Mouse (Mus musculus) embryonic facial prominence, embryonic 10.5 days (tissue): ENCODE results near the gene Ptpn4. TPM values are rescaled to one million over a fixed set of nuclear protein-coding genes. Genes with fewer than 3 reads are reported as not detected.

ENCODE experiments used
- DNase-seq: peaks from one replicate; pipeline ENCODE4 v3.0.0-alpha.2; 2017; ENCODE audit warnings: low spot score
- H3K27ac ChIP-seq: fragments of 300-500 bp; sonication (generic); replicated peaks from 2 replicates; pipeline ENCODE4 v1.5.1; 2016; ENCODE audit warnings: mild to moderate bottlenecking
- H3K27me3 ChIP-seq: fragments of 300-500 bp; sonication (generic); replicated peaks from 2 replicates; pipeline ENCODE4 v1.6.1; 2016; ENCODE audit warnings: low read depth, mild to moderate bottlenecking; ENCODE audit not compliant: poor library complexity, severe bottlenecking
- H3K36me3 ChIP-seq: fragments of 300-500 bp; sonication (generic); replicated peaks from 2 replicates; pipeline ENCODE4 v1.6.1; 2016; ENCODE audit warnings: mild to moderate bottlenecking, moderate library complexity
- H3K4me1 ChIP-seq: fragments of 300-500 bp; sonication (generic); 2 replicates; pipeline ENCODE4 v1.6.1; 2016
- H3K4me3 ChIP-seq: fragments of 300-500 bp; sonication (generic); 2 replicates; pipeline ENCODE4 v1.5.1; 2016; ENCODE audit warnings: mild to moderate bottlenecking, moderate library complexity
- H3K9me3 ChIP-seq: fragments of 300-500 bp; sonication (generic); 2 replicates; pipeline ENCODE4 v1.6.1; 2016; ENCODE audit warnings: mild to moderate bottlenecking
- WGBS: fragments of 180-500 bp; shearing (Covaris S2); methylation state at CpG from one replicate; pipeline ENCODE4 v1.1.7; 2016; 5-methylcytosine and 5-hydroxymethylcytosine counted together
- polyA plus RNA-seq: library from polyadenylated mRNA; unstranded; fragments of >200 nt; fragmentation: Nextera tagmentation; extraction: Ambion mirVana; gene quantifications from 2 replicates; pipeline ENCODE4 v1.2.1, GENCODE M21; 2016

Ptpn4 gene
- polyA plus RNA-seq, 1 experiment from 2014 or later = 5.4 TPM

GRCm38 (mm10) chr1:119849146-119849935, 11.9 kb upstream of the Ptpn4 start:
- 93% methylated on average over 12 of the region's 12 CpGs for WGBS
- no peaks in the 10 kb centered on the region for H3K9me3 ChIP-seq
- H3K27me3 ChIP-seq = no peaks in the 10 kb centered on the region
- no peaks in the 10 kb centered on the region for H3K36me3 ChIP-seq
- H3K27ac ChIP-seq = no peak overlapping the region
- no peak overlapping the region for H3K4me3 ChIP-seq
- H3K4me1 ChIP-seq = no peaks in the 10 kb centered on the region
- no peak for DNase-seq

GRCm38 (mm10) chr1:119845321-119845720, 7.9 kb upstream of the Ptpn4 start:
- H3K36me3 ChIP-seq = no peaks in the 10 kb centered on the region
- no peak for DNase-seq
- H3K27ac ChIP-seq = no peak overlapping the region
- H3K4me3 ChIP-seq = no peak overlapping the region
- H3K4me1 ChIP-seq = no peaks in the 10 kb centered on the region
- no peaks in the 10 kb centered on the region for H3K27me3 ChIP-seq
- no peaks in the 10 kb centered on the region for H3K9me3 ChIP-seq
- WGBS = 69% methylated on average over 4 of the region's 4 CpGs

DNA sequence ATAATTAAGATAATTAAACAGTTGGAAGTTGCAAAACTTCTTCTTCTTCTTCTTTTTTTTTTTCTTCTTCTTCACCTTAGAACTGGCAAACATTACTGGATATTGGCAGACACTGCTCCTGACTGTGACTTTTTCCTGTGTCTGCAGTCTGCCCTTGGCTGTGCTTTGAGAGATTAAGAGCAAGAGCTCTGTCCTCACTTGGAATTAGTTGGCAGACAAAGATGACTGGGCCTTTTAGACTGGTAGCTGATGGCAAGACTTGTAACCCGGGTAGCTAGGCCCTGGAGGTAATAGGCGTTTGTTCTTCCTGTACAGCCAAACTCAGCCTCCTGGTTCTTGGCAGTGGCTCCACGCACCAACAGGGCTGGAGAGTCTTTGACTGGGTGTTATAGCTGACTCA, 5.7 kb upstream of the Ptpn4 start:
- 86% methylated on average over 3 of the region's 3 CpGs for WGBS
- no peaks in the 10 kb centered on the region for H3K27me3 ChIP-seq
- DNase-seq = no peak
- H3K36me3 ChIP-seq = no peaks in the 10 kb centered on the region
- no peaks in the 10 kb centered on the region for H3K9me3 ChIP-seq
- H3K4me1 ChIP-seq = no peaks in the 10 kb centered on the region
- no peak overlapping the region for H3K4me3 ChIP-seq
- no peak overlapping the region for H3K27ac ChIP-seq

DNA sequence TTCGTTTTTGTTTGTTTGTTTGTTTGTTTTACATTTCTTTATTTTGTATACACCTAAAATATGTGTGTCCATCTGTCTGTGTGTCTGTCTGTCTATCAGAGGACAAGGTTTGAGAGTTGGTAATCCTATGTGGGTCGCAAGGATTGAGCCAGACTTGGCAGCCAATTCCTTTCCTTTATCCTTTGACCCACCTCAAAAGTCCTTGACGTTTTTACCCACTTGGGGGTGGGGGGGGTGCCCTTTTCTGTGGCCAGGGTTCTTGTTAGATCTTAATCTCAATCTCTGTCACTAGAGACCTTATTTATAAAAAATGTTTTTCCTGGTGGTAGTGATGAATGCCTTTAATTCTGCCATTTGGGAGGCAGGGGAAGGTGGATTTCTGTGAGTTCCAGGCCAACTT, 828 bp upstream of the Ptpn4 start:
- H3K36me3 ChIP-seq = no peaks in the 10 kb centered on the region
- WGBS = 37% methylated on average over 3 of the region's 3 CpGs
- H3K27me3 ChIP-seq = no peaks in the 10 kb centered on the region
- H3K4me3 ChIP-seq = no peak overlapping the region; the same call in 1 of the 2 replicates
- H3K4me1 ChIP-seq = peaks cover 21% of the 10 kb centered on the region
- H3K9me3 ChIP-seq = no peaks in the 10 kb centered on the region
- H3K27ac ChIP-seq = no peak overlapping the region
- DNase-seq = no peak

- peak overlapping the region; percentile 97 for H3K27ac ChIP-seq
- H3K4me1 ChIP-seq = peaks cover 21% of the 10 kb centered on the region
- WGBS = under 1% methylated on average over 31 of the region's 31 CpGs
- H3K27me3 ChIP-seq = no peaks in the 10 kb centered on the region
- no peaks in the 10 kb centered on the region for H3K36me3 ChIP-seq
- no peaks in the 10 kb centered on the region for H3K9me3 ChIP-seq
- peak; percentile 71 for DNase-seq
- H3K4me3 ChIP-seq = peak overlapping the region; percentile 93
Measured at GRCm38 (mm10) chr1:119836479-119837015, 866 bp downstream of the Ptpn4 start.

- no peak for DNase-seq
- peak overlapping the region; percentile 93 for H3K4me3 ChIP-seq
- no peaks in the 10 kb centered on the region for H3K9me3 ChIP-seq
- no peaks in the 10 kb centered on the region for H3K27me3 ChIP-seq
- peaks cover 21% of the 10 kb centered on the region for H3K4me1 ChIP-seq
- no peaks in the 10 kb centered on the region for H3K36me3 ChIP-seq
- peak overlapping the region; percentile 35; the same call in 1 of the 2 replicates for H3K27ac ChIP-seq
- 23% methylated on average over 9 of the region's 9 CpGs for WGBS
Measured at GRCm38 (mm10) chr1:119835726-119836478, 1.5 kb downstream of the Ptpn4 start.

GRCm38 (mm10) chr1:119828160-119828559, 9.3 kb downstream of the Ptpn4 start:
- Histone ChIP-seq H3K27me3 (no peaks in the 10 kb centered on the region), H3K4me3 (no peak overlapping the region), H3K4me1 (no peaks in the 10 kb centered on the region), H3K36me3 (no peaks in the 10 kb centered on the region), H3K9me3 (no peaks in the 10 kb centered on the region), H3K27ac (no peak overlapping the region)
- DNase-seq = no peak
- WGBS = 93% methylated on average over 1 of the region's 1 CpGs

- Histone ChIP-seq H3K27ac (no peak overlapping the region), H3K27me3 (no peaks in the 10 kb centered on the region), H3K4me3 (no peak overlapping the region), H3K4me1 (no peaks in the 10 kb centered on the region), H3K36me3 (peaks cover 6% of the 10 kb centered on the region; the same call in 1 of the 2 replicates), H3K9me3 (no peaks in the 10 kb centered on the region)
- no peak for DNase-seq
- 71% methylated on average over 1 of the region's 1 CpGs for WGBS
Measured at GRCm38 (mm10) chr1:119818704-119819103, 18.7 kb downstream of the Ptpn4 start.

DNA sequence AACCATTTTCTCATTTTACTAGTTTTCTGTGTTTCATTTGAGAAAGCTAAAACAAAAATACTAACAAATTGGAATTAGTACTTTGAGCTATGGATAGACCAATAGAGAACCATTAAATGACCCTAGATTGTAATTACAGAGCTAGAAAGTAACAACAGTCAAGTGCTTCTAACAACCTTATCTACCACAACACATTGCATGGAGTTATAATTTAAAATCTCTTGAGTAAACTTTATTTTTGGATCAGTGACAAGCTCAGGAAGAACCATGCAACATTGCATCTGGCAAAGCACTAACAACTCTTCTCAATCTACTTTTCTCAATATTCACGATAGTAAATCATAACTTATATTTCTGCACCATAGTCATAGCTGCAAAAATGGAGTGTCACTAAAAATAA, 29.7 kb downstream of the Ptpn4 start:
- DNase-seq = no peak
- no peak overlapping the region for H3K4me3 ChIP-seq
- WGBS = 92% methylated on average over 1 of the region's 1 CpGs
- no peaks in the 10 kb centered on the region for H3K4me1 ChIP-seq
- H3K27me3 ChIP-seq = no peaks in the 10 kb centered on the region
- H3K27ac ChIP-seq = no peak overlapping the region
- H3K9me3 ChIP-seq = no peaks in the 10 kb centered on the region
- H3K36me3 ChIP-seq = no peaks in the 10 kb centered on the region

DNA sequence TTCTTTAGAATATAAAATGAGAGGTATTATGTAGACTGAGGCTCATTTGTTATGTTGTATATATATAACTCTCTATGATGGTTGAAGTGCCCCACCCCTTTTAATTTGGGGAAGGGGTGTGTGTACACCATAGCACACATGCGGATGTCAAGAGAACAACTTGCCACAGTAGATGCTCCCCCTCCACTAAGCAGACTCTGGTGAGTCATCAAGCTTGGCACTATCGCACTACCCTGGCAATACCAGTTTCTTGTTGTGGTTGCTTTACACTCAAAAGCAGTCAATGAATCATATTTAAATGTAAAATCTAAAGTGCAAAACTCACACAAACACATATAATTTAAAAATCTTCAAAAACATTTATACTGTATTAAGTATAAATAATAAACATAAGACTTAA, 31.4 kb downstream of the Ptpn4 start:
- no peaks in the 10 kb centered on the region for H3K36me3 ChIP-seq
- H3K9me3 ChIP-seq = no peaks in the 10 kb centered on the region
- WGBS = 93% methylated on average over 2 of the region's 2 CpGs
- no peak overlapping the region for H3K4me3 ChIP-seq
- H3K27me3 ChIP-seq = no peaks in the 10 kb centered on the region
- no peak for DNase-seq
- no peaks in the 10 kb centered on the region for H3K4me1 ChIP-seq
- no peak overlapping the region for H3K27ac ChIP-seq

DNA sequence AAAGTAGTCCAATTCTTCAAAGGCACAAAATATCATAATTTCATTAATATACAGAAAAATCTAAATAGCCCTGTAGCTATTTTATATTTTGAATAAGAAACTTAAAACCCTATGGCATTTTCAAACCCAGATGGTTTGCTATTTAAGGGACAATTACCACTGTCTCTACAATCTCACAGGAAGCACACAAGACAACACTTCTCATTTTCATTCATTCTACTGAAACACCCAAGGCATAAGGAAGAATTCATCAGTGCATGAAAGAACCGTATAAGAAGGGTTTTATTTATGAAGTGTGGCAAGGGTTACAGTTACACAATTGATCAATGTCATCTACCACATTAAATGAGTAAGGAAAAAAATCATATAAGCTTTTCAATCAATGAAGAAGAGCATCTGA, 32.8 kb downstream of the Ptpn4 start:
- Histone ChIP-seq H3K27me3 (no peaks in the 10 kb centered on the region), H3K9me3 (no peaks in the 10 kb centered on the region), H3K36me3 (0 out of 2 replicates have a peak, but pooled peaks cover 2% of the 10 kb centered on the region), H3K4me3 (no peak overlapping the region), H3K27ac (no peak overlapping the region), H3K4me1 (no peaks in the 10 kb centered on the region)
- 71% methylated on average over 1 of the region's 1 CpGs for WGBS
- DNase-seq = no peak

GRCm38 (mm10) chr1:119795174-119795573, 42.2 kb downstream of the Ptpn4 start:
- DNase-seq = no peak
- peaks cover 14% of the 10 kb centered on the region; the same call in 1 of the 2 replicates for H3K36me3 ChIP-seq
- no peak overlapping the region for H3K4me3 ChIP-seq
- peaks cover 11% of the 10 kb centered on the region; the same call in 1 of the 2 replicates for H3K4me1 ChIP-seq
- H3K9me3 ChIP-seq = no peaks in the 10 kb centered on the region
- no peak overlapping the region for H3K27ac ChIP-seq
- H3K27me3 ChIP-seq = no peaks in the 10 kb centered on the region
